Mouse (Mus musculus) thymus, postnatal 25 days (tissue): ENCODE measurements around the gene Robo2.

Experiments used
- DNase-seq: peaks from one replicate; pipeline ENCODE4 v3.0.0; 2022

Robo2 gene

DNA sequence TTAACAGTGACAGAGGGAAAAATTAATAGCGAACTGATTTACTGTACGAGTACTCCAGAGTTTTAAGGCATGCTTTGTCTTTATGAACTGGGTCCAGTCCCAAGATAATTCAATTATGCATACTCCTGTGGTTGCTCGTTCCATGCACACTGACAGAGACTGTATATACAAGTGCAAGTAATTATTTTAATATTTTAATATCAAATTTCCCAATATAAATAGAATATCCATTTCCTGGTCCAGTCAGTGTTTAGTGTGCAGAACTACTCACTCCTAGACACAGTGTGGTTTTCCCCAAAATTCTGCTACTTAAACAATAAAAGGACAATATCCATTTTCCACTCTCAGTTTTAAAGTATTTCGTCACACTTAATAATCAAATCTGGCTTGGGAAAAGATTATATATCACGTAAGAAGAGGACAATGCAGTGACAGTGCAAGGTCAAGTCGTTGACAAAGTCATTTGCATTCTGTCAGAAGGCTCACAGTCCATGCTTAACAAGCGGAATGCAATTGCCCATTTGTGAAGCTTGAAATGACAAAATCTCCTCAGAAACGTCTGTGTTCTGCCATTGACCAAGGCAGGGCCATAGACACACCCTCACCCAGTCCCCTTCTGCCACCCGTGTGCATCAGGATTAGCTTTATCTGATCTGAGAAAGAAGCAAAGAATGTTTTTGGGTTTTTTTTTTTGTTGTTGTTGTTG is 89.8 kb downstream of the Robo2 start:
- DNase-seq, result no peak

DNA sequence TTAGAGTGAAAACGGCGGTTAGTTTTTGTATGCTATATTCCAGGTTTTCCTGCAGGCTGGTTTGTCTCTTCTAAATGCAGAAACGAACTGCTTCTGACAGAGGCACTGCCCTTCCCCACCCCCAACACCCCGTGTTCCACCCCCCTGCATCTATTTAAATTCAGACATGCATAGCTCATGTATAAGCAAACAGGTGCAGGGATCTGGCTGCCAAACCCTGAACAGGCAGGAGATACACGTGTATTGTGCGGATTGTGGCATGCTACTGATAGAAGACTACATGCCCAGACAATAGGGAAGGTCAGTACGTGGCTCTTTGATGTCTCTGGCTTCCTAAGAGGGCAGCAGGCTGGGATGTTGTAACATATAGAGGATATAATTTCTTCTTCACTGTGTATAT is 95.5 kb downstream of the Robo2 start:
- DNase-seq, result no peak

DNA sequence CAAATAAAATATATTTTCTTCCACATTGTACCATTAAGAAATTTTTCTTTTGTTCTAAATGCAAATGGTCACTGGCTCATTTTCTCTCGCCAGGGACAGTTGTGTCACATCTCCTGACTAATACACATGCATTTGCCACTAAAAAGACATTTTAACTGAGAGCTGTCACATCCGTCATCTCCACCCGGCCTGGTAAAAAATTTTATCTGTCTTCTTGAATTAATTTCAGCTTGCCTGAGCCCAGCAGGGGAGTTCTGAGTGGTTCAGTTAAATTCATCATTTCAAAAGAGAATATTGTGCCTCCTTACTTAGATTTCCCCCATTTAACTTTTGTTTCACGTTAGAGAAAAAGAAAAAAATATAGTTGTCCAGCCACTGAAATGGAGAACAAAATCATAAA is 98.4 kb downstream of the Robo2 start:
- no peak for DNase-seq

DNA sequence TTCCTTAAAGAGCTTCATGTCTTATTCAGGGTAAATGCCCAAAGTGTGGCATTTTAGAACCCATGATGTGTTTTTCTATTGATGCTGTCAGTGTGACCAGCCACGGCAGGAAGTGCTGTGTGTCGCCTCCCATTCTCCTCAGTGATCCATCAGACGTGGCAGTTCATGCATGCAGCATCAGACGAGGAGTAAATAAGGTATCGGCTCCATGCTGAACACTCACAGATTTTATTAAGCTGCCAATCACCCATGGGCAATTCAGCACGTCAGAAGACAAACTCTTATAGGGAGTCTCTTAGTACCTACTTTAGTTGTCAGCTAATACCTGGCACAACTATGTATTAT is 104.1 kb downstream of the Robo2 start:
- DNase-seq, result no peak

DNA sequence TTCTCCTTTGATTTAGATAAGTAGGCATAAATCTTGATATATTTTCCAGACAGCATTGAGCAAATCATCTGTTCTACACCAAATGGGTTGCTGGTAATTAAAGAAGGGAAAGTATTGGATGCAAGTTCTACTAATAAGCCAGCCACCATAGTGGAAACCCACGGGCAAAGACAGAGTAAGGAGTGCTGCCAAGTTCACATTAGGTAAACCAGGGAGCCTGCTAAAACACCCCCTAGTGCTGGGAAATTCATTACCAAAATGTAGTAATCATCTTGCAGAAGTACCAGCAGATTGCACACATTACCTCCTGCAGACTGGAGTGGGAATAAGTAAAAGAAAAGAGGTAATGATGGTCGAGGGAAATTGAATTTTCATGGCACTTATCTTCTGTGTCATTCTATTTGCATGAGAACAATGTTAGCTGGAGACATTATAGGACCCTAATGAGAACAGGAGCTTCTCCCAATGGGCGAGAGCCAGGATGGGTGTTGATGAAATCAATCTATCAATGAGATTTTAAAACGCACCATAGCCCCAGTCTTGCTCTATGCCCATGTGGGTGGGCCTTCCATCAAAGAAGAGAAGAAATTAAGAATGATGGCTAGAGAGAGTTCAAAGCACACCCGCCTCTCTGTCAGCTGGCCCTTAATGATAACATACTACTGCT is 104.6 kb downstream of the Robo2 start:
- DNase-seq, result no peak

DNA sequence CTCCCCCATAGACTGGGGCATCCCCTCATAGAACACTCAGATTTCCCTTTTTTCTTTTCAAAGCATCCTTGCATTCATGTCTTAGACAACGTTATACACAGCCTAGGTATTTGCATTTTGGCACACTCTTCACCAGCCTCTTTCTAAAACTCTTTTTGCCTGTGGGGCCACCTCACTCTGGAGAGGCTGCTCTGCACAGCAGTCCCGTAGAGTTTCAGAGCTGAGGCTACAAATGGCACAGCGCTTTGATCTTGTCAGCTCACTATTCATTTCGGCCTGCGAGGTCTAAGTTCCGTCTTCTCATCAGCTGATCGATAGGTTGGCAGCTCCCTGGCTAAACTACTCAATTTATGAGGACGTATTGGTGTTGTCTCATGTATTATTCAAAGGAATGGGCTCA is 123.7 kb downstream of the Robo2 start:
- no peak for DNase-seq

DNA sequence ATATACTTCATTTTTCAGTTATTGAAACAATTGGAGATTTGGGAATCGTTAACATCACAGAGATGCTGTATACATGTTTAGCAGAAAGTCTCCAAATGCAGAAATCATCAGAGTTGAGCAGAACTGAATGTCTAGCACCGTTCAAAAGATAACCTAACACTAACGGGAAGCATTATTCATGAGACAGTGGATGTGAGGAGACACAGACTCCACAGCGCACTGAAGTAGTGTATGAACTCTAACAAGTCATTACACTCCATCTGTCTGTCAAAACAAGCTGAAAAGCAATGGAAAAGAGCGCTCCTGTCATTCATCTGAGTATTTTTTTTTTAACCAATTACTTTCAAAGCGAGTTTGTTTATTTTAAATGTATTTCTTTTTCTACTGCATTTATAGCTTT is 129.1 kb downstream of the Robo2 start:
- no peak for DNase-seq

DNA sequence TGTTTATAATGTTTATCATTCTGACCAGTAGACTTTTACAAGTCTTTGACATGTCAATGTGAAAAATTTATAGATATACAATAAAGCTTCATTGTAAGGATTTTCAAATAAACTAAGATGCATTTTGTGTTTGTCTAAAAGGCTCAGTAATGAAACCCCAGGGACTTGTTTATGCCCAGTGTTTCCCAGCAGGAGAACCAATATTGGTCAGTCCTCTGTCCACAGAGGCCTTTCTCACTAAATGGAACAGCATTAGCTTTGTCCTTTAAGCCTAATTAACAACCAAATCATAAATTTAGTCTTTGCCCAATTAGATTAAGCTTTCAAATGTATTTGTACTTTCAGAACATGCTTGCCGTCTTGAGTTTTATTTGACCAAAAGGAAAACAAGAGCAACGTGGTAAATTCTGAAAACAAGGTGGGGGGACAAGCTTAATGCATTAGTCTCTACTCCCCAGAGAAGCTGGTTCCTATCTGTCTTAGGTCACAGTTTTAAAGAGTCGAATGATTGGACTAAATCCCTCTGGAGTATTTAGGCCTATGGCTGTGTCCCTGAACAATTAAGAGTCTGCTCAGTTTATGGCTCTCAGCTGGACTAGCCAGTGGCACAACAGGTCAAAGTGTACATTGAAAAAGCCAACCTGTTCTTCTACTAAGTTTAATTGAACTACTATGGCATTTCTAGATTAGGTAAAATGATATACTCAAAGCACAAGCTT is 134.6 kb downstream of the Robo2 start:
- DNase-seq, result no peak

DNA sequence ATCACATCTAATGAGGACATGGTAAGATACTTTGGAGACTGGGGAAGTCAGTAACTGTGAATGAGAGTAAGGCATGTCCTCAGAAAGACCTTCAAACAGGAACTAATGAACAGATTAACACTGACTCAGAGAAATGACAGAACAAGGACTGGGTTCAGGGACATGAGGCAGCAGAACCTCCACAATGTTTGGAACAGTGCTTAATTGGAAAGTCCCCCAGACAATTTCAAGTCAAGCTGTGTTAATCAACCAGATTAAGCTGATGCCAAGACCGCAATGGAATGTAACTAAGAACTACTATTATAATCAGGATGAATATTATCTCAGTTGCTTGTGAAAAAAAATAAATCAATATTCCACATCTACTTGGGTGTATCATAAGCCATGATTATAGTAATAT is 137.0 kb downstream of the Robo2 start:
- no peak for DNase-seq

DNA sequence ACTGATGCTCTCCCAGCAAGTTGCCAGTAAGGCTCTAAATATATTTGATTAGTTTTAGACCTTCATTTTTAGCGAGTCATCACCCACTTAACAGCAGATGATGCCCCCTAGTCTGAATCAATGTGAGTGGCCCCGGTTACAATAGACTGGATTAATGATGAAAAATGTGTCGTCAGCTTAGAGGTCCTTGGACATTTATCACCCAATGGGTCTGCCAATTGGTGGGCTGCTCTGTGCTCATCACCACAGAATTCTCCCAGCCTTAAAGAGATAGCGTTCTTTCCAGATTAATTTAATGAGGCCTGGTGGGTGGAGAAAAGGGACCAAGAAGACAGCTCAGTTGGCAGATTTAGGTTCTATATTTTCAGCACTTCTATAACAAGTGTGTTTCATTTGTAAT is 138.6 kb downstream of the Robo2 start:
- no peak for DNase-seq

DNA sequence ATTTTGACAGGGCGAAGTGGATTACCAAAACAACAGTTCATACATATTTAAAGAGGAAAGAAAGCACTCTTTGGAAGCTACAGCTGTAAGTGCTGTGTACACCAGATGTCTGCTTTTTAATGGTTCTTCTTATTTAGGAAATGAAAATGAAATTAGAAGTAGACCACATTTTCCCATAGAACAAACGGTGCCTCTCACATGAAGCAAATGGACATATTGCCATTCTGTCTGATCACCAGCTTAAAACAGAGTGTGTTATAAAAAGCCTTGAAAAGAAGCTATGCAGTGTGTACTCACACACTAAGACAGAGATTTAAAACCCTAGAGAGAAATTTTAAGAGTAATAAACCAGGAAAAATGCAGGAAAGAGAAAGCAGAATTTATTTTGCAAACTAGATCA is 153.4 kb downstream of the Robo2 start:
- no peak for DNase-seq

DNA sequence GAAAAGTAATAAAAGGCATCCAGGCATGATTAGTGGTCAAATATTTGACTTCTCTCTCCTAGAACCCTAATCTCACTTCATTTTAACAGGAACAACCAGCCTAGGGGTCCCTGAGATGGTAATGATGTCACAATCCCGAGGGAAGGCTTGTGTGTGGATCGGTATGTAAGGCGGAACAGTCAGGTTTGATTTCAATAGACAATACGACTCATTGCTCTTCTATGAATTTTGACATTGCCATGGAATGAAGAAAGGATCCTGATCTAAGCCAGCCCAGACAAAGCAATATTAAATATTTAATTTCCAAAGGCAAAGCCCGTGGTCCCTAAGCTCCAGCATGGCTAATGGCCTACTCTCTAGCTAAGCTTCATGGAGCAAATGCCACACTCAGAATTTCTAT is 167.2 kb downstream of the Robo2 start:
- DNase-seq, result no peak

DNA sequence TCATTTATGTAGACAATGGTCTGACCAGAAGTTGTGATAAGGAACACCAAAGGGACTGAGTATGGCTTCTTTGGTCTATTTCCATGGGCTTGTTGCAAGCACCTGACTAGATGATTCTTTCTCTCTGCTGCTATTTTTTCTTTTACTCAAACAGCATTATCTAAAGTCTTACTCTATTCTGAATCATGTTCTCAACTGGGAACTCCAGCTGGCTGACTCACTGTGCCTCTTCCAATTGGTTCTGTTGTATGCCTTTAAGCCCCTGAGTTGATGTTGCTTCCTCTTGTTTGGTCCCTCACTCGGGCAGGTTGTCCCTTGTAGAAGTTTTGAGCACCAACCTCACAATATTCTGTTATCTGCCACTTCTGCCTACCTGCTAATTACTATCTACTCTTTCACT is 170.1 kb downstream of the Robo2 start:
- DNase-seq, result no peak

DNA sequence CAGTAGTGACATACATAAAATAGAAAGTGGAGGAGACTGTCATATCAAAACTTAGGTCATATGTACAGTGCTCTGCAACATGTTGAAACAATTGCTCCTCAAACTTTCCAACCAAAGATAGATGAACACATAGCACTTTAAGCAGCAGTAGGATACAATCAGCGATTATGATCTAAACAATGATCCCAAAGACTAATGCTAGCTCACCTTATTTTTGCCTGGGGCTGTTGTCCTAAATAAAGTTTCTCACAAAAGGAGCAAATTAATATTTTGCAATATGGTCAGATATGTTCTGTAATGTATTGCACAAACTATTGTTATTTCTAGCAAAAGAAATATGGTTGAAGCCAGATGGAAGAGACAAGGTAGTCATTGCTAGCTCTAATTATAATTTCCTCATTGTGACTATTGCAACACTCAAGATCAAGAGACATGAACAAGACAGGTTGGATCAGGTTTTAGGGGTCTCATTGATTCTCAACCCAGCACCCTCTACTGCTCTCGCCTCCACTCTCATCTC is 174.2 kb downstream of the Robo2 start:
- no peak for DNase-seq

DNA sequence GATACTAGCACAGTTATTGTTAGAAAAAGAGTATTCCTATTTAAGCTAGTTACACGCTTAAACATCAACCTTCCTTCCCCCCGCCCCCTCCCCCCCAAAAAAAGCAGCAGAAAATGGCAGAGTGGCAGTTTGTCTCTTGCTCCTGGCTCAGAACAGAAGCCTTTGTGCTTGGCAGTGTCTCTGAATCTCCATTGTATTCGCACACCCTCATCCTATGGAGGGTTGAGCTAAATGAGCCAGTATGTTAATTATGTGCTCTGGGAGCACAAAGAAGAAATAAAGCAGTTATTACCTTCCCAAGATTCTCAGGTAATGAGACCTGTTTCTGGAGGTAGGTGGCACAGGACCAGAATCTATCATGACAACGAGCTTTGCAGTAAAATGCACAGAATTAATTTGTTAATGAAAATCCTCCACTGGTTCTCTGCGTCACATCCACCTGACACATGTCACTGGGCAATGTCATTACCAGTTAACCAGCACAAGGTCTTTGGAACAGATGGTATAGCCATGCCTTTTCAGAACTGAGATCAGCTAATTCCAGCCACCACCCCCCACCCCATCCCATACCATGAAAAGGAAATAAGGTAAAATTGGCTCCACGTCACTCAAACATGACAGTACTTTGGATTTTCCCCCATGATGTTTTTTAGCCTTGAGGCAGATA is 177.1 kb downstream of the Robo2 start:
- DNase-seq, result no peak

DNA sequence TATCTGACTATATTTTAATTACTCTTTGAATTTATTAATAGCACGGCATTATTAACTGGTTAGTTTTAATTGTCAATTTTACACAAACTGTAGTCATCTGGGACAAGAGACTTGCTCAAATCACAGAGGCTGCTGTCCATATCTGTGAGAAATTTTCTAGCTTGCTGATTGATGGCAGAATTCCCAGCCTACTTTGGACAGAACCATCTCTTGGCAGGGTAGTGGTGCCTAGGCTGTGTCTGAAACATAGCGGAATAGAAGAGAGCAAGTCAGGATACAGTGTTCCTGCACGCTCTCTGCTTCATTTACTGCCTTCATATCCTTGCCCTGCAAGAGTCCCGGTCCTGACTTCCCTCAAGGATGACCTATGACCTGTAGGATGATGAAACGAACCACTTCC is 178.0 kb downstream of the Robo2 start:
- no peak for DNase-seq

DNA sequence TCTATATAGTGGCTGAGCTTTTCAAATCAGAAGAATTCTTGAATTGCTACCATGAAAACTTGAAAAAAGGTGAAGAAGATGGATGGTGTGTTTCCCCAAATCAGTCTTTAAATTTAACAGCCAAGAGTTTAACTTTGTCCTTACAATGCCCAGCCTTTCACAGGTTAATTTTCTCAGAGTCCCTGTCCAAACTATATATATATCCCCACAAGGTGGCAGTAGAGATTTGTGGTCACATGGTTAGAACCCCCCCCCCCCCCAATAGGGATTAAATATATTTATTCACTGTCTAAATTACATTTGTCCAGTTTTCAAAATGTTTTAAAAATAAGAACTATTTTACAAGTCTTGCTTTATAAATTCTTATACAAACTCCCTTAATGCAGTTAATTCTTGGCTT is 184.3 kb downstream of the Robo2 start:
- no peak for DNase-seq

DNA sequence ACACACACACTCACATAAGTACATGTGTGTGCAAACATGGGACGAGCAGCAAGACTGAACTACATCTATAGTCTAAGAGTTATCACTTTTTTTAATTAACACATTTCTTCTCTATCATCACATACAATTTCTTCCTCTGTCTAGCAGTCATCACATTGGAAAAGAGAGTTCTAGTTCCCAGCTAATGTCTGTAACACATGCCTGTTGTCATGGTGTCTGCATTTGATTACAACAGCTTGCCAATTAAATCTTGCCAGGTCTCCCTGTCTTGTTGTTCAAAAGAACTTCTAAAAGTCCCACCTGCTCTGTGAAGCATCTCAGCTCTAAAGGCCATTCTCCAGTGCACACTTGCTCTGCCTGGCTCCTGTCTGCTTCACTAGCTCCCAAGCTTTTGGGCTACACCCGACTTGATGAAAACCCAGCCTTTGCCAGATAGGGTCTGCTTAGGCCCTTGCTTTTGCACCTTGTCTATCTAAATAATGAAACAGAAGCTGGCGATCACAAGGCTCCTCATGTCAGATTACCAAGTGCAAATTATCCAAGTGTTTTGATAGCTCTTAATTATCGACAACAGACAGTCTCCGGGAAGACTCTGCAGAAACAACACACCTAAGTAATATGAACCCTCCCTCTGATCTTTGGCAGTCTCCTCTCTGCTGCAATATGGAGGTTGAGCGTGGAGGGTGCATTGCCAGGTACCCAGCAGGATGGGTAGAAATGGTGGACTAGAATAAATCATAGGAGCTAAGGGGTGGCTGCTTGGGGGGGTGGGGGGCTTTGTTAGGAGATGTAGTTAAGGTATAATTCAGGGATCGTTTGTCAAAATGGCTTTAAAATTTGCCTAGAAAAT is 186.0 kb downstream of the Robo2 start:
- DNase-seq, result no peak

DNA sequence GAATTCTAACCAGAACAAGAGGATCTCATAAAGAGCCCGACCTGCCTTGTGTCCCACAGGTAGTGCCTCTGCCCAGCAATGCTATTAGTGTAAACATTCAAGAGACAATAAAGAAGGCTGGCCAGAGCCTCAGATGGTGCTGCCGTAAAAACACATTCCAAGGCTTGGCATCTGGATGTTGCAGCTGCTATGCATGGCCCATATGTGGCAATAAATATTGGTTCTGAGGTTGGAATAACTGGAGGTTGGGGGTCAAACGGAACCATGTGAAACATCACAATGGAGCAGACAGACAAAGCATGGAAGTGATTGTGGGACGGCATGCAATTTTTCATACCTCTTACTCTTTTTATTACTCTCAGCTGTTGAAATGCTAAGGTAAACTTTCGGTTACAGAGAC is 189.1 kb downstream of the Robo2 start:
- no peak for DNase-seq

DNA sequence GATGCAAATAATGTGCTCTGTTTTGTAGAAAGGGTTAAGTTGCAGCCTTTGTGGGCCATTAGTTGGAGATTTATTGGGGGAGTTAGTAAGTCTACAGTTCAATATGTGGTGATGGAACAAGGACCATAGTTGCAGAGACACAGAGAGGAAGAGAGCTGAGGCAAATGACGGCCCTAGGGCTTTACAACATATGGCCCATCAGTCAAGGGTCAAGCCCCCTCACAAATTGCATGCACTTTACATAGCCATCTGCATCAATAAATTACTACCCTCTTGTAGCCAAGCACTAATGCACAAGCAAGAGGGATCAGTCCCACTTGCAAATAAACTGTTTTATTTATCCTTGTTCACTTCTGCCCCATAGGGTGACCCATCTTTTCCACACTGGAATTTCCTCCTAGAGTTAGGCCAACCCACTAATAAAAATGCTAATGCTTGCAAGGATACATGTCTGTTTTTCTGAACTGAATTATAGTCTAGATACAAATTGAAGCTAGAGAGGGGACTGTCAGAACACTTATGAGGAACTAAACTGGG is 194.7 kb downstream of the Robo2 start:
- no peak for DNase-seq

DNA sequence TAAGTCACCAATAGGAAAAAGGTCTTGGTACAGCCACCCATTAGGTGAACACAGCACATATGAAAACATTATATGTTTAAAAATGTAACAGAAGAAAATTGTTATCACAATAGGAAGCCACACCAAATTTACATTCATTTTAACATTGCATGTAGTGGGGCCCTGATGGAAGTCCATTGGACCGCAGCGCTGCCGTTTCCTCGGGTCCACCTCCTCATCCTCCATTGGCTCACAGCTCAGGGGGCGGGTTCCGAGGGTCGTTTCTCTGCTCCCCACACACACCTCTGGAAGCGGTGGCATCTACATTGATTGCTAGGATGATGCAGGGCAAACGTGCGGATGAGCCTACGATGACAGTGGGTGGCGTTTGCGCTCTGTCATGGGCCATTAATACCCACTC is 195.8 kb downstream of the Robo2 start:
- no peak for DNase-seq

DNA sequence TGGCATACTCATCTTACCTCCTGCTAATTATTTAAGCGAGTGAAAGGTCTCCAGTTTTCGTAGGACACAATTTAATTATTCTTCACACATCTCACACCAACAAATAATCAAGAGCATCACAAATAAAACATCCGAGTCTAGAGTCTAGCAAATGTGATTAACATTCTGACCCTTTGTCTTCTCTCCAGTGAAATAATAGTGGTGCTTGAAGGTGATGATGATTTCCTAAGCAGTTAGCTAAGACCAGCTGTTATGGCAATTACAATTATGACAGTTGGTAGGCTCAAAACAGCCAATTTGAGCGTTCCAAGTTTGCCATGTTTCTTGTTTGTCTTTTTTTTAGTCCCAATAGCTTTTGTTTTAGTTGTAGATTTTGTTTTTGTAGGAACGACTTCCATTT is 210.9 kb downstream of the Robo2 start:
- no peak for DNase-seq
